Mouse (Mus musculus) right cerebral cortex, adult 18-20 months (tissue): Measurements from ENCODE around the gene Twnk.
A peak's percentile ranks its signal among the peaks of the same experiment; 100 is the strongest.

Experiments
- DNase-seq: peaks from one replicate; pipeline ENCODE4 v3.0.0; 2022; ENCODE audit warnings: mixed read lengths

Gene Twnk

DNA sequence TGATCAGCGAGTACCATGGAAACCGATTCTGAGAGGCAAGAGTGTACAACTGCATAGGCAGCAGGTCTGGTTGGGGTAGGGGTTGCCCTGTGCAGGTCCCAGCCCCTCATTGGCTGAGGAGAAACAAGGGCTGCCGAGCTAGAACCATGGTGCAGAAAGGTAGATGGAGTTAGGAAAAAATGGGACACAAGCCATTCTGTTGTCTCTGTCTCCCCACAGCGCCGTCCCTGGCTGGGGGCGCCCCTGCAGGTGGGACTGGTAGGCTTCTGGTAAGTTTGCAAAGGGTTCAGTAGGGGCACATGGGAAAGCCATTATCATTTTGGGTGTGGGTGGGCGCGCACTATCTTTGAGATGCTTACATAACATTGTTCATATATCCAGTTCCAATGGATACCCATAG lies 48.0 kb downstream of the Twnk start:
- no peak for DNase-seq

DNA sequence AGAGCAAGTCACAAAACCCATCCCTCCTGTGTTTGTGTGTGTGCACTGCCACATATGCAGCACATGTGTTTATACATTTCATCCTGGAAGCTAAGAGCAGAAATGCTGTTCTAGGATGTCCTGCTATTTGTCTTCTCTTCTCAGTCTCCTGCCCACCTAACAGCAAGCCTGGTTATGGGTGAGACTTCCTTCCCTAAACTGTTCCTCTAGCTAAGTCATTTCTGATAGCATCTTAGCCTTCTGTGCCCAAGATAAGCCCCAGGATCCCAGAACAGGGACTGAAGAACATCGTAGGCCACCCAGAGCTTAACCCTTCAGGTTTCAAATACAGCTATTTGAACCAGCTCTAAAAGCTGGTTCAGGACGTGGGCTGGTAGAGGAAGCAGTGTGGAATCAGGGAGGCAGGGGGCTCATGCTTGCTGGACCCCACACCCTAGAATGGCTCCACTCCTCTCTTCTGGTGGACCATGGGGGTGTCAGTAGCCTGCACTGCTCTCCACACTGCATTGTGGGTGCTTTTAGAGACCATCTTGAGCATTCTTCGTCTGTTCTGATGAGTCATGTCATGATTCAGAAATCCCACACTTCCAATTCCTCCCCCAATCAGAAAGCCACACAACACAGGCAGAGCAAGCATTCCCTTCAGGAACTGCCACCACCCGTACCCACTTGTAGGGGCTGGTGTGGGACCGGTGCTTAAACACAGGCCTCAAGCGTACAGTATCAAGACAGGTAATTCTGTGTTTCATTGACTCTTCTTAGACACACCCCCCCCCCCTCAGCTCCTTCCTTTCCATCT lies 49.6 kb downstream of the Twnk start:
- peak; percentile 77 for DNase-seq

DNA sequence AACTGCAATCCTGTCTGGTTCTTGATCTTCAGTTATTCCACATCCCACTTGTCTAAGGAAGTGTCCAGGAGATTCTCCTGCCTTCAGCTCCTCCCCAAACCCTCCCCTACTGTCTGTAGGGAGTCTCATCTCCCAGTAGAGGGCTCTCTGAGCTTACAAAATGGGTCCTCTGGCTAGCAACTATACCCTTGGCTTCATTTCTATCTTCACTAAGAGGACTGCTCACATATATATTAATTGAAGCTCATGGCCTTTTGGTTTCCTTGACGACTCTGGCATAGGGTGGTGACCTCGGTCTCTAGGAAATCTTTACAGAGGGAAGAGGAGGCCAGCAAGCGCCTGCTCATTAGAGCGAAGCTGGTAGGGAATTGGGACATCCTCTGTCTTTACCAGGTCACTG lies 50.9 kb downstream of the Twnk start:
- no peak for DNase-seq

DNA sequence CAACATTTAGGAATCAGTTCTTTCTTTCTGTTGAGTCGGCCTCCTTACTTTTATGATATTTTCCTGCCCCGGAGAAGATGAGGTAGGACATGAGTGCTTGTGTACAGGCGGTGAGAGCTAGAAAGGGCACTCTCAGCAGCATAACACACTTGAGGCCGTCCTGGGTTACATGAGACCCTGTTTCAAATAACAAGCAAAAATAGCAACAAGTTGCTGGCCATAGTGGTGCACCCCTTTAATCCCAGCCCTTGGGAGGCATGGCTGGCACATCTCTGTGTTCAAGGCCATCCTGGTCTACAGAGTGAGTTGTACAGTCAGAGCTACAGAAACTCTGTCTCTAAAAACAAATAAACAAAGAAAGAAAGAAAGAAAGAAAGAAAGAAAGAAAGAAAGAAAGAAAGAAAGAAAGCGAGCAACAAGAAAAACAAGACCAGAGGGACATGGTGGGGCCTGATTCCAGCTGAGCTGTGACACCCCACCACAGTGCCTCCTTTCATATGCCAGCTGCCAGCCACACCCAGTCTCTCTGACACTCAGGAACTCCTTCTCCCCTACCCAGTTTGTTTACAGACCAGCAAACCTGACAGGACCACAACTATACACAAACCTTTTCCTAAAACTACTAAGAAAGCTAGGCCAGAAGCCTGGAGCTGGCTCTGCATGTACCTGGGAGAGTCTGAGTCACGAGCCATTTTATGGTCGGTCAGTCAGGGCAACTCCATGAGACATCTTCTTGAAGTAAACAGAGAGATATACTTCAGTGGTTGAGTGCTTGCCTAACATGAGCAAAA lies 51.6 kb downstream of the Twnk start:
- DNase-seq, result no peak

DNA sequence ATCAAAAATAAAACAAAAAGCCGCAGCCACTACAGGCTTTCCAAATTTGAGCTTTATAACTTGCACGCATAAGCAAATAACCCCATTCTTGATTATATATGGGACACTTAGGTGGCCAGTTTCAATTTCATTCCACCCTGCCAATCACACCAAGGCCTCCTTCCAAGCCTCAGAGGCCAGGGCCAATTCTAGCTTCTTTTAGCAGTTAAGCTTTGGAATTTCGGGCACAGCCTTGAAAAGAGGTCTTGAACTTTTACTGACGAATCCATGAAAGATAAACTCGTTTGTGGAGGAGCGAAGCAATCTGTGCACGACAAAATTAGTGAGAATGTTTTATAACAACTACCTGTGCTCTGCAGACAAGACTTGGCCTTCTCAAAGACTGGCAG lies 52.3 kb downstream of the Twnk start:
- no peak for DNase-seq

DNA sequence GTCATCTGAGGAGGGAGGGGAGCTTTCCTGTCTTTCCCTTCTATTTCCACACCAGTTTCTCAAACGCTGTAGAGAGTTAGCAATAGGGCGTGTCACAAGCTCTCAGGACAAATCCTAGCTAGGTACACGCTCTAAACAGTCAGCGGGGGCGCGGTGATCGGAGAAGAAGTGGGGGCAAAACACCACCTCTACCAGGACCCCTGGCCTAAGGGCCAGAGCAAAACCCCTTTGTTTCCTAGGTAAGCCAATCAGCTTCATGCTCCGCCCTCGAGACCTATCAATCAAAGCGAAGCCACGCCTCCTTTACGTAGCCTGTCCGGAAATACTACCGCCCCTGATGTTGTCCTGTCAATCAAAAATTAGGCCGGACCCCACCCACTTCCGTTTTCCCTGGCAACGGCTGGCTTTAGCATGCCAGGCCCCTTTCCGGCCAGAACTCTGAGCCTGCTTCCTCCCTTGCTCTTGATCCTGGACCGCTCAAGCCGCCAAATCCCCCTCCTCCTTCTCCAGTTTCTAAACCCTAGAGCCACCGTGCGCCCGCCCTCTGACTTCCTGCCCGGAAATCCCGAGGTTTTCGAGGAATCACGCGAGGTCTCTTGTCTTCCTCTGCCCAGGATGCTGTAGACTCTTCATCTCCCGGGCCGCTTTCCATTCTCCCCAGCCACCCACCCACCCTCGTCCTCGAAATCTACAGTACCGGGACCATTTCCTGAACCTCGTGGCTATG lies 52.8 kb downstream of the Twnk start:
- peak; percentile 93 for DNase-seq

DNA sequence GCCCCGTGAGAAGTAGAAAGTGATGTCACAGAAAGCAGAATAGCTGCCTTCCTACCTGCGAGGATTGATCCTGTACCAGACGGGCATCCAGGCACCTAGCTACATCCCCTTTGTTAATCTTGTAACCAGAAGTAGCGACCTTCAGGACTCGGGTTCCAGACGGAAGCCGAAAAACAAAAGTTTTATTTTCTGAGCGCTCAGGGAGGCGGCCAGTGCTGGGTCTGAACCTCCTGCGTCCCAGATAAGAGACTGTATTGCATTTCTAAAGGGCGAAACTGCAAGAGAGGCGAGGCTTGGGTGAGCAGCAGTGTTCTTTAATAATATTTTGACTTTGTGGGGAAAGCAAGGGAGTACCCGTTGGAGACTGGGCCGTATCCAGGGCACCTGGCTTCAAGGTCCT lies 53.4 kb downstream of the Twnk start:
- DNase-seq, result no peak
